Mouse (Mus musculus) MEL-GATA-1-ER (cell line): ENCODE data around the gene Micu1.
"Not testable (repeated sequence)": the region's sequence is repeated elsewhere in the genome, so short reads cannot be mapped to it uniquely, and the experiment has no call there.

Source experiments
- DNase-seq: peaks from one replicate; pipeline ENCODE4 v3.0.0-alpha.2; 2012; ENCODE audit warnings: low read depth; ENCODE audit errors: extremely low read depth

Micu1 gene

DNA sequence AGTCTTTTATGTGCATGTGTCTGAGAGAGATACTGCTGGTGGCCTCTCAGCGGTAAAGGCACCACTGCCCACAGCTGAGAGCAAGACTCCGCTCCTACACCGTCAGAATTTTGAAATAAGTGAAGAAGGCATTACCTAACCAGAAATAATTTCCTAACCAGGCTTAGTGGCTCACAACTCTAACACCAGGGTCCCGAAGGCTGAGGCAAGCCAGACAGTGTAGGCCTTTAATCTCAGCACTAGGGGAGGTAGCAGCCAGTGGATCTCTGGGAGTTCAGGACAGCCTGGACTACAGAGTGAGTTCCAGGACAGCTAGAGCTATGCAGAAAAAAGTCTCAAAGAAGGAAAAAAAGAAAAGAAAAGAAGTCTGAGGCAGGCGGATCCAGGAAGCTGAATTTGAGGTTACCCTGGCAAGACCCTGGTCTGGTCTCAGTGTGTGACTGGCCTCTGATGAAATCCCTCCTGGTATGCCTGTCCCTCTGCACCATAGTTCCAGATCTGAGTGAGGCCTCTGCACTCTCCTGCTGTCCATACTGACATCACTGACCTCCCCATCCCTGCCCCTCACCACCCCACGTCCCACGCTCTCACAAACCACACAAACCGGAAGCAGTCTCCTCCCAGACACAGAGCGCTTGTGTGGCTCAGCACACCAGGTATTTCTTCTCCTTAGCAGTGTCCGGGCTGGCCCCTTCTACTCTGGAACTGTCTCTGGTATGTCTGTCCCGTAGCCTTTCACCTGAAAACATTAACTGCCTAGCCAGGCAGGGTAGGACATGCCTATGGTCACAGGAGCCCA, 146.0 kb downstream of the Micu1 start:
- no peak for DNase-seq

DNA sequence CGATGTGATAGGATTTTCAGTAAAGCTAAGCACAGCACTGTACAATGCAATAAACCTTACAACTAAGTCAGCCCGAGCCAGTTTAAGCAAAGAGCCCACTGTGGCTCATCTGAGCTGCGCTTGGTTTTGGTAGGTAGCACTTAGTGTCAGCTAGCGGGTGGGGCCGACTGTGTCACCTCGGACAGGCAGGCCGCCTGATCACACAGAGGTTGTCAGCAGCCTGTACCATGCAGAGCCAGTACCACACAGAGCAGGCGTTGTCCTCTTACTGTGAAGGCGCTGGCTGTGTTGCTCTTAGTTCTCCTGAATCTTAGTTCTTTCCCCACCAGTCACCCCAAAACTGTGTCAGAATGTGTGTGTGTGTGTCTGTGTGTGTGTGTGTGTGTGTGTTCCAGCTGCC, 146.7 kb downstream of the Micu1 start:
- no peak for DNase-seq

DNA sequence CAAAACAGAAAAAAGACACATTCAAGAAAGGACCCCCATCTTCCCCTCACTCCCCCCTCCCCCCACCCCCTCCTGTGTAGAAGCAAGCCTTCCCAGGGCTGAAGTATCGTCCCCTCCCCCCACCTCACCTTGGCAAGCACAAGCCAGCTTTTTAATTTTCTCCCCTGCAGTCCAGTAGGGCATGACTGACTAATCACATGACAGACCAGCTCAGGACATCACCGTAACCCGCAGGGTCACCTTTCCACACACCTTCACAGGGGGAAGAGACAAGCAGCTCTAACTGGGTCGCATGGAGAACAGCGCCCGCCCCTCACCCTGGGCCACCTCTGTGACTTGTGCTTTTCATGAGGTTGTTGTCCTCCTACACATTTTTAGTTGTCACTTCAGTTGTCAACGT, 147.1 kb downstream of the Micu1 start:
- no peak for DNase-seq

DNA sequence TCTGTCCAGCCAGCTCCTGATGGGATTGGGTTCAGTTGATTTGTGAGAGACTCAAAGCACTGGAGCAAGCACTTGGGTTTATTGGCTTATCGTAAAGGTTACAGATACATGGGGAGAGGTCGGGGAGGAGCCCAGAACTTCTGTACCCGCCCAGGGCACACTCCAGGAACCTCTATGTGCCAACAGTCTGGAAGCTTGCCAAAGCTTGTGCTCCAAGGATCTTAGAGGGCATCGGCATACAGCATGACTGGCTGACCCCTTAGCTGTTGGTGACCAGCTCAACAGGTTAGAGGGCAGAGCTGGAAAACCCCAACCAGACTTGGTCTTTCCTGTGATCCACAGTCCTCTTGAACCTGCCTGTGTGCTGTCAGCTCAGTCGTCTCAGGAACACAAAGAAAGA, 154.9 kb downstream of the Micu1 start:
- DNase-seq = no peak

DNA sequence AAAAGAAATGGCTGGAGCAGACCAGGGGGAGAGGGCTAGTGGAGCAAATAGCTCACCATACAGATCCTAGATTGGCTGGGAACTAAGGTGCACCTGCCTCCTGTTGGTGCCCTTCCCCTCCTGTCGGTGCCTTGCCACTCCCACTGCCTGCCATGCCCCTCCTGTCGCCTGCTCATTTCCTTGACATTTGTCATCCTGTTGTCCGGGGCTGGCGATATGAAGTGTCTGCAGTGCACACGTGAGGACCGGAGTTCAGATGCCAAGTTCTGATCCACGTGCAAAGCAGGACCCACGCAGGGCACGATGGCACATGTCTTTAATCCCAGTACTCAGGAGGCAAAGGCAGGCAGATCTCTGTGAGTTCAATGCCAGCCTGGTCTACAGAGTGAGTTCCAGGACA, 158.4 kb downstream of the Micu1 start:
- no peak for DNase-seq

DNA sequence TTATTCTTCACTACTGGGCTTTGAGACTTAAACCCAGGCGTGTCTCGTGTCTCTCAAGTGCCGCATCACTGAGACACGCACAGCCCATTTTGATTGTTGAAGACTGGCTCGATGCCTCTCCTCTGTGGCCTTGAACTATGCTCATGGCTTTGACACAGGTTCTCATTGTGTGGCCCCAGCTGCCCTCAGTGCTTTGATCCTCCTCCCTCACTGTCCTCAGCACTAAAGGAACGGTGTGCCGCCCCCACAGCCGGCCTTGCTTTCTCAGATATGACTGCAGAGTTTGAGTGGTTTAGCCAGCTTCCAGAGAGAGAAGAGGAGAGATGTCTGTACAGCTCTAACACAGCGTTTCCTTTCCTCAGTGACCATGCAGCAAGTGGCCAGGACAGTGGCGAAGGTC, 158.9 kb downstream of the Micu1 start:
- DNase-seq = no peak

DNA sequence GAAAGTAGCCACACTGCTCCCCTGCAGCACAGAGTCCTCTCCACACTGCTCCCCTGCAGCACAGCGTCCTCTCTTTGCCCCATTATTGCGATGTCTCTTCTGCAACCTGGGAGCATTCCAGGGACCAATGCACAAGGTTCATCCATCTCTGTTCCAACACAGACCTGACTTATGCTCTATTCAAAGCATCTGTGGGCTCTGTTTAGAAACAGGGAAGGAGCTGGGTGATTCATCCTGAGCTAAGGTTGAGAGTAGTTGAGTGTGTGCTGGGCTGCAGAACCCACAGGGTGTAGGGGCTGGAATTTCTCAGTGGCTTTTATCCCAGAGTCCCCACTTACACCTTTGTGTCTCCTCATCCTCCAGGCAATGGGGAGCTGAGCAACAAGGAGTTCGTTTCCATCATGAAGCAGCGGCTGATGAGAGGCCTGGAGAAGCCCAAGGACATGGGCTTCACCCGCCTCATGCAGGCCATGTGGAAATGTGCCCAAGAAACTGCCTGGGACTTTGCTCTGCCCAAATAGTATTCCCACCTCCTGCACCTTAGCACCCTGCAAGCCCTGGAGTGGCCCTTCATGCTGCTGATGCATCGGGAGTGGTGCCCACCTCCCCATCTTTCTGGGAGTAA, 160.7 kb downstream of the Micu1 start:
- DNase-seq = no peak

DNA sequence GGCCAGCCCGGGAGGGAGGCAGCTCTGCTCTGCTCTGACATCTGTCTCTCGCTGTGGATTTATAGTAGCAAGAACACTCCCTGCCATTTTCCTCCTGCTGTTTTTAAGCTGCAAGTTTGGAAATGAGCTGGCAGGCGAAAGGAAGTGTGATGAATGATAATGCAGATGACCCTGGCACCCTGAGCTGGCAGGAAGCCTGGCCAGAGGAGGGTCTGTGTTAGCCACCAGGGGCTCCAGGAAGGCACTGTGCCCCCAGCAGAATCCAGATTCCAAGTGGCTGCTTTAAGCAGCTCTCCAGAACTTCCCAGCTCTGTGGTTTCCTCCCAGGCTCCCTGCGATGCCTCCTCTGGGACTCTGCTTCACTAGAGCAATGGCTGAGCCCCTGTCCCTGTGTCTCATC, 161.3 kb downstream of the Micu1 start:
- no peak for DNase-seq

DNA sequence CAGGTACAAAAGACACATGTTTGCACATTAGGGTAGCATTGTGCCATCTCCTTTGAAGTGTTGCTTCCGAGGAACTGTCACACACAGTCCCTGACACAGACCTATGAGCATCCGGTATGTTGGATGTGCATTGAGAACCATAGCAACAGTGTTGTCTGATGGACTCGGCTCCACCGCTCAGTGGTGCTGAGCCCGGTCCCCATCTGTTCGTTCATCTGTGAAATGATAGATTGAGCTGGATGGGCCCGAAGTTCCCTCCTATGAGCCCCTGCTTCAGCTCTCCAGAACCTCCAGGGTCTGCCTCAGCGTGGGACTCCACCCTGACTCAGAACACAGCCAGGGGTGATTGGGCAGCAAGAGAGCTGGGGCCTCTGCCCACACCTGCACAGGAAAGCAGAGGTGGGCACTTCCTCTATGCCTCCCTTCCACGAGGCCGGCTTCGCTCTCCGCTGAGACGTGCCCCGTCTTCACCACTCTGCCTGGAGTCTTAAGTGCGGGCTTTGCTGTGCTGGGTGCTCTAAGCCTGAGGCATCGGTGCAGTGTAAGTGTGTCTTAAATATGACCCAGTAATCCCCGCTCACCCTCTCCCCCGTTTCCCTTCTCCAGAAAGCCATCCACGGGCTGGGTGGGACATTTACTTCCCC, 162.1 kb downstream of the Micu1 start:
- DNase-seq = no peak

DNA sequence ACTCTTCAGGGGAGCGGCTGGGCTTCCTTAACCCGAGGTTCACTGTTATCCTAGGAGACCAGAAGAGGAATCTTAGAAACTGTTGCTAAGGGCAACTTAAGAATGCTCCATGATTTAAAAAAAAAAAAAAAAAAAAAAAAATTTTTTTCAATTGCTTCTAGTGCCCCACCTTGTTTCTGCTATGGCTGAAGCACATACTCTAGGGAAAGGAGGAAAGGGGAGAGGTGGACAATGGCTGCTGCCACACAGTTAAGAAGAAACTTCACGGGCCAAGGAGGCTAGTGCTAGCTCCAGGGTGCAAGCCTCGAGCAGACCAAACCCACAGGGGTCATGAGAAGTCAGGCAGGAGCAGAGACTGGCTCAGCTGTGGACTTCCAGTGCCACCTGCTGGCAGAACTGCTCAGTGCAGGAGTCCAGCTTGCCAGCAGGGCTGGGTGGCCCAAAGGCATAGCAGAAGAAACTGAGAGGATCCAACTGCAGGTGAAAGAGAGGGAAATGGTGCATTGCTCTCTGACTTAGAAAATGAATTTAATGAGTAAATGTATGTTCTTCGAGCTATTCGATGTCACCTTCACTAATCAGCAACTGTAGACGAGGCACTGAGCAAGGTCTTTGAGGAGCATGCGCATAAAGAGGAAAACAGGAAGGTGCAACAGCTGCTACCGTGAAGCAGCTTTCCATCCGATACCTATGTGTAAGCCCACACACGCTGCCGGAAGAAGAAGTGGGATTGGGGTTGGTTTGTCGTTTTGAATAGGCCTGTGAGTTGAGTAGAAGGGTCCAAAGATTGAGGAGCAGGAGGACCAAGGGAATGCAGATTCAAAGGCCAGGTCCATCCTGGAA, 162.8 kb downstream of the Micu1 start:
- DNase-seq = no peak

DNA sequence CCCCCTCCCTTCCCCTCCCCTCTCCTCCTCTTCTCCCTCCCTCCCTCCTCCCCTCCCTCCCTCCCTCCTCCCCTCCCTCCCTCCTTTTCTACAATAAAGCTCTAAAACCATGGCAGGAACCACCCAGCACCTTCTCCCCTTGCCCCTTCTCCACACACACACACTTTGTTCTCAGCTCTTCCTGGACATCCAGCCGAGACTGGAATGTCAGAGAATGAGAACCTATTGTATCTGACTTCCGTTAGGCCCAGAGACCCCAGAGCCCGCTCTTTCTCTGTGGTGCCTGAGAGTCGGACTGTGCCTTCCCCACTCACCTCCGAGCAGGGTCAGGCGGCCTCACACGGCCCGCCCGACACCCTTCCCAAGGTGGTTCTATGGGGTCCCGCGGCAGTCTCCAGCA, 166.0 kb downstream of the Micu1 start:
- no peak for DNase-seq

DNA sequence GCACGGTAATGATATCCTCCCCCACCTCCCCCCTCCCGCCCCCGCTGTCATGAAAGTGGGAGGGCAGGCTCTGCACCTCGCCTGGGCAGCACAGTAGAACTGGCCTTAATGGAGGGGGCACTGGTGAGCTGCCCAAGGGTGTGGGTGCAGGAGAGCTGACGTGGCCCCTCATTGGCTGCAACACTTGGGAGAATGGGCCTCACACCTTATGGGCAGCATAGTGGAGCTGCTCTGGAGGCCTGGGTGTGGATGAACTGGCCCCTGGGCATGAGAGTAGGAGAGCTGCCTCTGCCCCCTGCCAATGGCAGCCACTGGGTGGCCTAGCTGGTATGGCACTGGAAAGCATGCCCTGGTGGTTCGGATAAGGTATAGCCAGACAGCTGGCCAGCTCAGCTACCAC, 167.8 kb downstream of the Micu1 start:
- no peak for DNase-seq

DNA sequence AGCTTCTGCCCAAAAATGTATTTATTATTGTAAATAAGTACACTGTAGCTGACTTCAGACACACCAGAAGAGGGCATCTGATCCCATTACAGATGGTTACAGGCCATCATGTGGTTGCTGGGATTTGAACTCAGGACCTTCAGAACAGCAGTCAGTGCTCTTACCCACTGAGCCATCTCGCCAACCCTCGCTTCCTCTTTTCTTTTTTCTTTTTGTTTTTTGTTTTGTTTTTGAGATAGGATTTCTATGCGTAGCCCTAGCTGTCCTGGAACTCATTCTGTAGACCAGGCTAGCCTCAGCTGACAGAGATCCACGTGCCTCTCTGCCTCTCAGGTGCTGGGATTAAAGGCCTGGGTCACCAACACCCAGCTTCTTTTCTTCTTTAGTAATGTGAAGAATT, 170.4 kb downstream of the Micu1 start:
- not testable (repeated sequence) for DNase-seq

DNA sequence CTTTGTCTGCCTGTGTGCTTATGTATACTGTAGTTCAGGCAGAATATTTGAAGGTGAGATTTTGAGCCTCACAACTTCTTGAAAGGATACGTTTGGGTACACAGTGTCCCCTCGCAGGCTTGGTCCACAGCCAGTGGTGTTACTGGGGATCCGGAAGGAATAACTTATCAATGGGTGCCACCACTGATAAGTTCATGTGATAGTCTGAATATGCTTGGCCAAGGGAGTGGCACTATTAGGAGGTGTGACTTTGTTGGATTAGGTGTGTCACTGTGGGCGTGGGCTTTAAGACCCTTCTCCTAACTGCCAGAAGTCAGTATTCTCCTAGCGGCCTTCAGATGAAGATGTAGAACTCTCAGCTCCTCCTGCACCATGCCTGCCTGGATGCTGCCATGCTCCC, 170.9 kb downstream of the Micu1 start:
- DNase-seq = peak; percentile 43

DNA sequence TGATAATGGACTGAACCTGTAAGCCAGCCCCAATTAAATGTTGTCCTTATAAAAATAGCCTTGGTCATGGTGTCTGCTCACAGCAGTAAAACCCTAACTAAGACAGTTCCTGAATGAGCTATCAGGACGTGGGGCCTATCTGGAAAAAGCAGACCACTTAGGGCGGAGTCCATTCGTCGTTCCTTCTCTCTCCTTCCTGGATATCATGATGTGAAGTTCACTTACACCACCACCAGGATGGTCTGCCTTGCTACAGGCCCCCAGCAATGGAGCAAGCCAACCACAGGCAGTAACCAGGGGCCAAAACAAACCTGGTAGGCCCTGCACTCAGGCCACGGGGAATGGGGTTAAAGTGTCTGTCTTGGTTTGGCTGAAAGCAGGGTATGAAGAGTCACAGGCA, 171.3 kb downstream of the Micu1 start:
- DNase-seq = peak; percentile 89

DNA sequence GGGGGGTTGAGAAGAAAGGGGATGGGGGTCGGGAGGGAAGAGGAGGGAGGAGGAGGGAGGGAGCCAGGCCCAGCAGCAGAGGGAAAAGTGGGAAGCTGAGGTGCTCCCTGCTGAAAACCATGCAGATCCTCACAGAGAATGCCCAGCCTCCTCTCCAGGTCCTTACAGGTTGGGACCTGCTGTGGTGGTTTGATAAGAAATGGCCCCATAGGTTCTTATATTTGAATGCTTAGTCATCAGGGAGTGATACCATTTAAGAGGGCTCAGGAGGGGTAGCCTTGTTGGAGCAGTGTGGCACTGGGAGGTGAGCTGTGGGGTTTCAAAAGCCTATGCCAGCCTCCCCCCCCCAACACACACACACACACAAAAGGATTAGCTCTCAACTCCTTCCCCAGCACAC, 173.1 kb downstream of the Micu1 start:
- DNase-seq = peak; percentile 68

DNA sequence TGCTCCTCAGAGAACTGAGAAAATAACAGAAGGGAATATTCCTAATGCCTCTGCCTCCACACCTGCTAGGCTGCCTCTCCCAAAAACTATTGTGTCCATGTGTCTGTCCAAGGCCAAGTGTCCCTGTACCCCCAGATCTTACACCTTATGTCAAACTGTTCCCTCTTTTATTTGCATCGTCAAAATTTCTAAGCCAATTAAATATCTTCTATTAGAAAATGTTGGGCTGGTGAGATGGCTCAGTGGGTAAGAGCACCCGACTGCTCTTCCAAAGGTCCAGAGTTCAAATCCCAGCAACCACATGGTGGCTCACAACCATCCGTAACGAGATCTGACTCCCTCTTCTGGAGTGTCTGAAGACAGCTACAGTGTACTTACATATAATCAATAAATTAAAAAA, 174.4 kb downstream of the Micu1 start:
- not testable (repeated sequence) for DNase-seq

DNA sequence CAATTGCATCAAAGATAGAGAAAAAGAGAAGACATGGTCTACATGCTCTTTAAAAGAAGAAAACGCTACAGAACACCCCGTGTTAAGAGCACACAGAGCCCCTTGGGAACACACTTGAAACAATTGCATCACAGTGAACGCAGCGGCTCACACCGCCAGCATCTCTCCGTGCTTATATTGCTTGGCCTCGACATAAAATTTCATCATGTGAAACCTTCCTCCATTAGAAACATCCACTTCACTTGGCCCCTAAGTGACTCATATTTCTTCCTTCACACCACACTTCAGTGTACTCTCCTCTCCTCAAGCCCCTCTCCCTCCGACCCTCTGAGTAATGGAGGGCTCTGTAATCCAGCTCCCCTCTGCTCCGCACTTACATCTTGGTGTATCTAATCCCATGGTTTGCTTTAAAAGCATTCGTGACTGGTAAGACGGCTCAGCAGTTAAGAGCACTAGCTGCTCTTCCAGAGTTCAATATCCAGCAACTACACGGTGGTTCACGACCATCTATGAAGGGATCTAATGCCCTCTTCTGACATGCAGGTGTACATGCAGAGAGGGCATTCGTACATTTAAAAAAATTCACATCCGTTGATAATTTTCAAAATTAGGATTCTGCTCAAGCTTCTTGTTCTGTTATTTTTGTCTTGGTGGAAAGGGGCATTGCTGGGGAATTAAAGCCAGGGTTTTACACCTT, 175.3 kb downstream of the Micu1 start:
- no peak for DNase-seq

DNA sequence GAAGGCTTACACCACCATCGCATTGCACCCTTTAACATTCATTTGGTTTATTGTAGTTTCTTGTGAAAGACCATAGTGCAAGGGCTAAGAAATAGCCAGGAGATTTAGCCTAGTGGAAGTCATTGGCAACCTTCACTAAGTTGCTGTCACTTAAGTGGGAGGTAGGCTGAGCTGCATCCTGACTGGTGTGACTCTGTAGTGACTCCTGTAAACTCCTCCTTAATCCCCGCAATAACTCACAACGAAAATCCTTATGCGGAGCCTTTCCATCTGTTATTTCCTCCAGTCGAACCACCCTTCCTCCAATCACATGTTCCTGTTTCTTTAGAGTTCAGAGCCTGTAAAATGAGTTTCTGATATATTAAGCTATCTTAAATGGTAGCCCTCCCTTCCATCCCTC, 176.5 kb downstream of the Micu1 start:
- peak; percentile 80 for DNase-seq

DNA sequence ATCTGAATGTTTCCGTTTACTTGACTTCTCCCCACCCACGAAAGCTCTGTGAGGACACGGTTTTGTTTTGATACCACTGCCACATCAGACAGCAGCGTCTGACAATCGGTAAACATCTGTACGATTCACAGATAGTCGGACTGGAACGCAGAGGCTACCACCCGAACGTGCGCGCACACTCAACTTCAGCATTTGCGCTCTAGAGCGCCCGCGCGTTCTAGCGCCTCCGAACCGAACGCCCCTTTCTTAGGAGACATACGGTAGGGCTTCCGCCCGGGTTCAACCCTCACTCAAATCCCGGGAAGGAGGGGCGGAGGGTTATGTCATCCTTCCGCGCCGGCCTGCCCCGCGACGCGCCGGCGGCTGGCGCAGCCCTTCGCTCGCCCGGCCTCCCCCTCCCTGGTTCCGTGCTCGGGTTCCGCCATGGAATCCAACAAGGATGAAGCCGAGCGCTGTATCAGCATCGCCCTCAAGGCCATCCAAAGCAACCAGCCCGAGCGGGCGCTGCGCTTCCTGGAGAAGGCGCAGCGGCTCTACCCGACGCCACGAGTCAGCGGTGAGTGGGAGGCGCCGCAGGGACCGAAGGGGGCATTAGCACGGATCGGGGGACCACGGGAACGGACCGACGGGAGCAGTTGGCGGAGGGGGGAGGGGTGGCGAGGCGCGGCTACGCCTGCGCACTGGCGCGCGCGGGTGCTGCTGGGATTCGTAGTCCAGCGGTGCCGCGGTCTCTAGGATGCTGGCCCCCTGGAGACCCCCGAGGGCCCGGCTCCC, 177.2 kb downstream of the Micu1 start, which contains the start of gene Dnajb12:
Dnajb12 (plus strand) TSS at position 302 of the 774 bp plus-strand sequence.
- peak; percentile 93 for DNase-seq
